Mouse (Mus musculus): ENCODE results near the gene Tnfrsf14.

Gene Tnfrsf14

DNA sequence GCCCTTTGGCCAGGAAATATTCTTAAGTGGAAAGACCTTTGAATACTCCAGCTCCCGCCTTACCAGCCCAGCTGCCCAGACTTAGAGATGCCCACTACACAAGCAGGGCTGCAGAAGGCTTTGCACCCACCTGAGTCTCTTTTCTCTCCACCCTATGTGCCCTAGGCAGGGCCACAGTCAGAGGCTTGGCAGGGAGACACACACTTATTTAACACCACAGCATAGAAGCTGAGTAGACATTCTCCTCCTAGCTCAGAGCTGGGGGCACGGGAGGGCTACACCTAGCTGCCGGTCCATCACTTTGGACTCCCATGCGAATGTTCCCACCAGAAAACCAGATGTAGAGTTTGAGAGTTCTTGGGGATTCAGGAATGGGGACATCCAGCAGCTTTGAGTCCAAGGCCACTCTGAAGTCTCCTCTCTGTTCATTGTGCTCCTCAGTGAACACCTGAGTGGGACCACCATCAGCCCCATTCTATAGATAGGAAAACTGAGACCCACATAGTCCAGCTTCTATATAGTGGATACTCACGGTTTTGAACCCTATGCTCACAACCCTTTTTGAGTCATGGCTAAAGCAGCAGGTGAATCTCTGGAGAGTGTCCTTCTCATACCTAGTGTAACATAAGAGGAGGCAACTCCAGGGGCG is 20.7 kb upstream of the Tnfrsf14 start:
- no peak for DNase-seq (ENCODE audit: low spot score in 2 of 2)

DNA sequence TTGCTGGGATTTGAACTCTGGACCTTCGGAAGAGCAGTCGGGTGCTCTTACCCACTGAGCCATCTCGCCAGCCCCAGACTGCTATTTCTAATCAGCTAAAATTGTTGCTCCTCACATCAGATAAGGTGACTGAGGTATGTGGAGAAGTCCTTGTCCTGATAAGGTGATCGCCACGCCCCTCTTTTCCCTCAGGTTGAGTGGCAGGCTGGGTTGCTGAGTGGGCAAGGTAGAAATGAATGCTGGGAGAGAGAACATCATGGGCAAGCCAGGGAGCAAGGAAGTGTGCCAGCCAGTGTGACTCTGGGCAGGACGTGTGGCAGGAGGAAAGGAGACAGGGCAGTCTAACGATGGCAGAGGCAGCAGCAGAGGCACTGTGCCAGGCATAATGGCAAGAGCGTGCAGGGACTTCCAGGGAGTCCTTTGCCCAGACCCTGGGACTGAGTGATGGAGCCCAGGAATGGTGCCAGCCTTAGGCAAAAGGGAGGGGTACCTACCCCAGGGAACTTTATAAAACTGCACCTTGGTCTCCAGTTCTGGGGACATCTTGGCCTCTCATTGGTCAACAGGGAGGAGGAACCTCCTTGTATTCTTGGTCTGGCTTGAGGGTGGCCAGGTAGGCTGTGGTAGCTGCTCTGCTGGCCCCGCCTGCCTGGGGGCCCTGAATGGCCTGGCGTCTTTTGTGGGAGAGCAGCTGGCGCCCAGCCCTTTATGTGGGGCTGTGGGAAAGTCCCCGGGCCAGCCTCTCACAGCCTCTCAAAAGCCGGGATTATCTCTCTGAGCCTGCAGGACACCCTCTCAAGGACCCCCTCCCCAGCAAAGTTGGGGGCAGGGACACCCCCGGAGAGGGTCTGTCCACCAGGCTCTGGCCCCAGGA is 19.9 kb upstream of the Tnfrsf14 start:
- no peak for DNase-seq (ENCODE audit: low spot score in 2 of 2)

DNA sequence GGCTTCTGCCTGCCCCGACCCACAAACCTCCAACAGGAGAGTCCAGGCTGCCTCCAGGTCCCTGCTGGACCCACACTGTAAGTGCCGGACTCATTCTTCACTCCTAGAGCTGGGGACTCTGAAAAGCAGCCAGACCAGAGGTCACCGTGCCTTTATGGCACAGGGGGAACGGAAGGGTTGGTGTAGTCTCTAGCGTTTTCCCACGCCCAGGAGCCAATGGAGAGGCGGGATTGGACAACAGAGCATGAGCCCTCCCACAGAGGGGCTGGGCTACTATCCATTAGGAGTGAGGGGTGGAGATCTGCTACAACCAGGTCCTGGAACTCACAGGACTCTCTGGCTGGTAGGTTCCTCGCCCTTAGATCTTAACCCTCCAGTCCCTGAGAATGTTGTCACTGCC is 18.0 kb upstream of the Tnfrsf14 start:
- peak in 1 of 2 experiments; percentile 56 for DNase-seq (ENCODE audit: low spot score in 2 of 2)

DNA sequence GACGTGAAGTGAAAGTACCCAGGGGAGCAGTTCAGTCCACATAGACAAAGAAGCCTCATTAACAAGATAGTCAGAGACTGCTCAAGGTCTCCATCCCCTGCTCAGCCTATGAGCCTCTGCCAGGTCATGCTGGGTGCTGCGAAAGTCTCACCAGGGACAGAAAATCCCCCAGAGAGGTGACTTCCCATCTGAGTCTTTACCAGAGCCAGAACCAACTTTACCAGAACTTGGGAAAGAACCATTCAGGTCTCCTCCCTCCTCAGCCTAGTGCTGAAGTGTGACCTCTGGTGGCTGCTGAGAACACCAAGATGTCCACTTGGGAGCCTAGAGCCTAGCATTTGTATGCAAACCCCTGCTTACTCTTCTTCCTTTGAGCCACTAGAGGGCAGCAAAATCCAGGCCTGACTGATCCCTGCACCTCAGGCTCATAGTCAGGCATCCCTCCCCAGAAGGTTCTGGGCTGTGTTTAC is 15.8 kb upstream of the Tnfrsf14 start:
- DNase-seq (ENCODE audit: low spot score in 2 of 2), result peak in 1 of 2 experiments; percentile 60

- DNase-seq (ENCODE audit: low spot score in 2 of 2), result no peak
Measured at GRCm38 (mm10) chr4:154943323-154944039, 15.1 kb upstream of the Tnfrsf14 start.

DNA sequence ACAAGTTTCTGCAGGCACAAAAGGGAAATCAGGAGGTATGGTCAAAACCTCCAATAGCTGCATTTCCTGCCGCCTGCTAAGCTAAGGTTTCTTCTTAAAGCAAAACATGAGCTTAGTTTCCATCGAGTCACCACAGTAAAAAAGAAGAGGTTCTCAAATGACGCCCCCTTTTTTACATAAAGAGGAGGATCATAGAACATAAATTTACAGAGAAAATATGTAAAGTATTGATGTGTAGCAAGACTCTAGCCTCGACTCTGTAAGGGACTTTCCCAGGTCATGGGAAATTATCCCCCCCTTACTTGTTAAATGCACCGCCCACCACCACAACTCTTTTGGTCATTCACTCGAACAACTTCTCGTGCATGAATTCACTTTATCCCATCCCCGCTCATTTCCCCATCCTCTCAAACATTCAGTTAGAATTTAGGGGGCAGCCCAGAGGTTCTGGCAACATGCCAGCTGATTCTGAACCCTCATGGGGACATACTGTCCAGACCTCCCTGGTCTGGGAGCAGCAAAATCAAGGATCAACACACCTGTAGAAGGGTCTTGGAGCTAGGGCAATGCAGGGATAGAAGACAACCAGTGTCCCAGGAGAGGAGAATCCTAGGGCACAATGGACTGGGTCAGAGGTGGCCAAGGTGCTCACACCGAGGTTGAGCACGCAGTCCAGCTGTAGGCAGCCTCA is 14.4 kb upstream of the Tnfrsf14 start:
- no peak for DNase-seq (ENCODE audit: low spot score in 2 of 2)

- DNase-seq (ENCODE audit: low spot score in 2 of 2), result no peak
Measured at GRCm38 (mm10) chr4:154941831-154942230, 13.5 kb upstream of the Tnfrsf14 start.

GRCm38 (mm10) chr4:154940156-154940555 is 11.8 kb upstream of the Tnfrsf14 start:
- no peak for DNase-seq (ENCODE audit: low spot score in 2 of 2)

DNA sequence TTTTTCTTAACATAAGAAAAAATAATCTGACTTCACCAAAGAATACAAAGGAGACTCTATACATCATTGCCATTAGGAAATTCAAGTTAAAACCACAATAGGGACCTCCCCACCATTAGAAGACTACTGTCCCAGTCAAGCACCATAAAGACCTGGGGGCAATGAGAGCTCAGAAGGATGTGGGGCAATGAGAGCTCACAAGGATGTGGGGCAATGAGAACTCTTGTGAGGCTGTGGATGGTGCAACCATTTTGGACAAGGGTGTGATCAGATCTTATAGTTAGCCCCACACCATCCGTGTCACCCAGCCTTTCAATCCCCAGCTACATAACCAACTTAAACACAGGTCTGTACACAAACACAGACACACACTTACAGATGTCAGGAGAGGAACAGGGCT is 9.4 kb upstream of the Tnfrsf14 start:
- no peak for DNase-seq (ENCODE audit: low spot score in 2 of 2)

GRCm38 (mm10) chr4:154936542-154937255 is 8.3 kb upstream of the Tnfrsf14 start:
- DNase-seq (ENCODE audit: low spot score in 2 of 2), result no peak

DNA sequence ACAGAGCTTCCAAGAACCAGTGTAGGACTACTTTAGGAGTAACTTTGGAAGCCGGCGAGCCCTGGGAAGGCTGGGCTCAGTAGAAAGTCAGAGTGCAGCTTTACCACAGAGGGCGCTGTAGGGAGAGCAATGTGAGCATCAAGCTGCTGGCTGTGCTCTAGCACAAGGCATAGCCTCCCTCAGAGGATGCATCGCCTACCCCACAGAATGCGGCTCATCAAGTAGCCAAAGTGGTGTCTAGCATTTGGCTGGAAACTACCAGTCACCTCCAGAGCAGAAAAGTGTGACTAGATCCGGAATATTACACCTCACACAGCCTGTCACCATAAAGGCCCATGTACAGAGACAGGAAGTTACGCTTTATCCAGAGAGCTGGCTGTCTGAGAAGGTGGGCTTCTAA is 7.4 kb upstream of the Tnfrsf14 start:
- DNase-seq (ENCODE audit: low spot score in 2 of 2), result no peak

GRCm38 (mm10) chr4:154934800-154935199 is 6.4 kb upstream of the Tnfrsf14 start:
- no peak for DNase-seq (ENCODE audit: low spot score in 2 of 2)

DNA sequence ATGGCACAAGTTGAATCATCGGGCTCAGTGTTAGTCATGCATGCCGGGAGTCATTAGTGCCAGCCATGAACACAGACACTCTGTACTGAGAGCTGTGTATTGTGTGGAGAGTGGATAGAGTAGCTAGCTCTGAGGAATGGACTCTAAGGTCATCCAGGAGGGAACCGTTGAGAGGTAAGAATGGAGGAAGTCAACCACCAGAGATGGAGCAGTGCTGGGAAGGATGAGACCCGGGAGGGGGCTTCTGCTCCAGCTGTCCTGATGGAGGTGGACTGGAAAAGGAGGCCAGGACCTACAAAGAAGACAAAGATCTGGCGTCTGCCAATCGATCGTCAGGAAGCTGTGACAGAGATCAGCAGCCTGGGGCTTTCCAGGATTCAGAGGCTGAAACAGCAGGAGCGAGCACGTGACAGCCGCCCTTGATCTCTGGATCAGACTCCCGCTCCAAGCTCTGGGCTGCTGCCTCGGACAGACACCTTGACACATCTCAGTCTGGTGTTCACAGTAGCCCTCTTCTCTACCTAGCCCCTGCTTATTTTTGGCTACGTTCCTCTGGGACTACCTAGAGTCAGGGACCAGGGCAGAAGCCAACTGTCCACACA is 5.0 kb upstream of the Tnfrsf14 start:
- no peak for DNase-seq (ENCODE audit: low spot score in 2 of 2)

DNA sequence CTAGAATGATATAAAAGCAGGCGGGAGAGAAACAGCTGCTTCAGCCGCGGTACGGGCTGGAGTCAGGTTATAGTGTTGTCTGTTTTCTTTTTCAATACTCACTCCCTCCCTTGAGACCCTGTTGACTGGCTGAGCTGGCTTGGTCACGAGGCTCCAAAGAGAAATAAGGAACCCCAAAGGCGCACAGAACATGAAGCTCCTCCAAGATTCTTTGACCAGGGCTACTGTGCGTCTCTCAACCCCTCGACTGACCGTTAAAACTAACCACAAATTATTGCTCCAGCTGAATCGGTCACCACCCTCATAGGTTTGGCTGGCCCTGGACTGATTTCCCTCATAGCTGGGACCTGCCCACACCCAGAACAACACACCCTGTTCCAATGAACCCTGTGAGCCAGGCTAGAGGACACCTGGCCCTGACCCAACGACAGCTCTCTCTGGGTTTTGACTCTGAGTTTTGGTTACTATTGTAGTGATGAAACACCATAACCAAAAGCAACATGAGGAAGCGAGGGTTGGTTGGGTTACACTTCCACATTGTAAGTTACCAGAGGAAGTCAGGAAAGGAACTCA is 811 bp upstream of the Tnfrsf14 start:
- DNase-seq (ENCODE audit: low spot score in 2 of 2), result no peak

DNA sequence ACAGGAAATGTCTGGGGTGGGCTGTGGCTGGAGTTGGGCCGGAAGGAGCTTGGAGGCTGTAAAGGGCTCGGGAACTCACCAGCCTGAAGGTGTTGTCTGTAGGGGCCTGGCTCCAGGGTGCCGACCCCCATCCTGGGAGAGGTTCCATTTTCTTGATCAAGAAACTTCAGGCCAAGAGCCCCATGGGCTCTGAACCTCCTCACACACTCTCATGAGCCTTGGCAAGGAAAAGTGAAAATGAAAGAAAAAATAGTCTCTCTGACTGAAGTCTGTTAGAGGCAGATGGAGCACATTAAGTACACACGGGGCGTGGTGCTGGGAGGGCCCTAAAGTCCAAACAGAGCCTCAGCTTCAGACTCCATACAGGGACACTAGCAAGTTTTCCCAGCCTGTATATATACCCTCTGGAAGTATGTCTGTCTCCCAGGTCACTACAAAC is 445 bp downstream of the Tnfrsf14 start:
- DNase-seq (ENCODE audit: low spot score in 2 of 2), result no peak

GRCm38 (mm10) chr4:154926969-154927898 is 1.1 kb downstream of the Tnfrsf14 start:
- no peak for DNase-seq (ENCODE audit: low spot score in 2 of 2)

- DNase-seq (ENCODE audit: low spot score in 2 of 2), result no peak
Measured at GRCm38 (mm10) chr4:154925413-154925812, 3.0 kb downstream of the Tnfrsf14 start.

GRCm38 (mm10) chr4:154922931-154923330 is 5.4 kb downstream of the Tnfrsf14 start:
- DNase-seq (ENCODE audit: low spot score in 2 of 2), result no peak

GRCm38 (mm10) chr4:154922291-154922690 is 6.1 kb downstream of the Tnfrsf14 start:
- DNase-seq (ENCODE audit: low spot score in 2 of 2), result no peak

All from frontal cortex, postnatal 25 days (tissue).